Mouse (Mus musculus): Measurements from ENCODE around the gene Trim16. TPM values are rescaled to one million over a fixed set of nuclear protein-coding genes. Genes with fewer than 3 reads are reported as not detected.

The Trim16 gene
- polyA plus RNA-seq, 1 experiment = 7.3 TPM

DNA sequence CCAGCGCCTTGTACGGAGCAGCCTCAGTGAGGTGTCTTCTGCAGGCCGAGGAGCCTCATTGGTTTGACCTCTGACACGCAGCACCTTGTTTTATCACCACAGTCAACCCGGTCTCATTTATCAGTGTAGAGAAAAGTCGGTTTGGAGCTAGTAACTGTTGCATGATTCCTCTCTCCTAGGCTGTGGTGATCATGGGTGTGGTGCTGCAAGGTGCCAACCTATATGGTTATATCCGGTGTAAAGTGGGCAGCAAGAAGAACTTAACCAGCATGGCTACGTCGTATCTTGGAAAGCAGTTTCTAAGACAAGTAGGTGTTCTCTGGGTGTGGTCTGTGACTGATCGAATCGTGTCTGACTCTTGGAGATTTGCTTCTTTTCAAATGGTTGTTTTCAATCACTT lies 71.7 kb downstream of the Trim16 start:
- no peak for DNase-seq (ENCODE audit: low read depth)

Other genes with a start within 250 kb of the Trim16 start
- gene Trpv2, start 245.7 kb upstream of the Trim16 start, polyA plus RNA-seq (2012; rRNA removed) = 11.2 and 13.2 TPM in 2 replicates
- gene Lrrc75a, start 171.7 kb upstream of the Trim16 start, polyA plus RNA-seq (2012; rRNA removed) = 9.1 and 14.0 TPM in 2 replicates
- gene Mmgt2, start 171.6 kb upstream of the Trim16 start, polyA plus RNA-seq (2012; rRNA removed) = 50.9 and 64.9 TPM in 2 replicates
- gene Zfp287, start 88.3 kb upstream of the Trim16 start, polyA plus RNA-seq (2012; rRNA removed) = 1.5 and 1.6 TPM in 2 replicates
- not detected in 2 replicates for gene Gm10428, start 67.1 kb upstream of the Trim16 start, polyA plus RNA-seq (2012; rRNA removed)
- 0.44 and 1.4 TPM in 2 replicates for gene Zfp286, start 30.8 kb upstream of the Trim16 start, polyA plus RNA-seq (2012; rRNA removed)
- gene Fbxw10, start 26.8 kb downstream of the Trim16 start, polyA plus RNA-seq (2012; rRNA removed) = 0.42 and 1.4 TPM in 2 replicates
- 39.6 and 50.4 TPM in 2 replicates for gene Tvp23b, start 59.2 kb downstream of the Trim16 start, polyA plus RNA-seq (2012; rRNA removed)
- gene Cdrt4, start 131.0 kb downstream of the Trim16 start, polyA plus RNA-seq (2012; rRNA removed) = 1.2 and 2.7 TPM in 2 replicates
- gene Tekt3, start 241.4 kb downstream of the Trim16 start, polyA plus RNA-seq (2012; rRNA removed) = 0.11 and 0.44 TPM in 2 replicates